Mouse (Mus musculus) ES-E14 (cell line): ENCODE measurements around the gene Foxp1.

ENCODE experiments used
- CHD2 ChIP-seq: IDR thresholded peaks from 2 replicates; pipeline ENCODE4 v1.6.1; 2014; ENCODE audit warnings: mild to moderate bottlenecking, low read depth, low read length, inconsistent platforms
- HCFC1 ChIP-seq: IDR thresholded peaks from 2 replicates; pipeline ENCODE4 v1.6.1; 2012; ENCODE audit warnings: low read length, inconsistent platforms, borderline replicate concordance; ENCODE audit not compliant: insufficient read depth
- MAFK ChIP-seq: IDR thresholded peaks from 2 replicates; pipeline ENCODE4 v1.6.1; 2014; ENCODE audit warnings: mild to moderate bottlenecking, low read depth, low read length, inconsistent platforms; ENCODE audit not compliant: insufficient read depth
- ZC3H11A ChIP-seq: IDR thresholded peaks from 2 replicates; pipeline ENCODE4 v1.6.1; 2012; ENCODE audit warnings: low read depth, mild to moderate bottlenecking, inconsistent platforms, low read length, borderline replicate concordance
- ZNF384 ChIP-seq: IDR thresholded peaks from 2 replicates; pipeline ENCODE4 v1.6.1; 2012; ENCODE audit warnings: low read depth, low read length, inconsistent platforms

DNA sequence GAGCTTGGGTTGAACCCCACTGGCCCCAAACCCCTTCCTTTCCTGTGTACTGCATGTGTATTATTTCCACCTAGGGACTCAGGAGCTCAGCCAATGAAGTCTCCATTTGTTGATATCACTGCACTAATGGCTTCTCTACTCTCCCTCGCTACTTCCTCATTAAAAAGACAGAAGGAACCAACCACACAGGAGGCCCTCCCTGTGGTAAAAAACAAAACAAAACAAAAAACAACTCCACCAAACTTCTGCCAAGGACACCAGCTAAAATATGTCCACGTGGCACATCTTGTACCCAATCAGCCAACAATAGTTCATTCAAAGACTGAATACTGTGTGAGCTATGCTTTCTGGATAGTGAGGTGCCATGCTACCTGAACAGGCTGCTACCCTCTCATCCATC lies 537.1 kb downstream of the Foxp1 start:
- TF ChIP-seq ZNF384 (no peak), MAFK (no peak), CHD2 (no peak), ZC3H11A (no peak), HCFC1 (no peak)
